Mouse (Mus musculus) fat pad, adult 2 months (tissue): Measurements from ENCODE around the gene Rsc1a1.
A peak's percentile ranks its signal among the peaks of the same experiment; 100 is the strongest.

Experiments
- DNase-seq: peaks from one replicate; pipeline ENCODE4 v3.0.0-alpha.2; 2011; ENCODE audit warnings: low read depth, low spot score; ENCODE audit errors: extremely low read depth

Rsc1a1 gene

GRCm38 (mm10) chr4:141685499-141685898 lies at the start of gene Rsc1a1:
Rsc1a1 (minus strand) TSS chr4:141685599.
- no peak for DNase-seq

- no peak for DNase-seq
Measured at GRCm38 (mm10) chr4:141735206-141735560, 49.8 kb upstream of the Rsc1a1 start.

GRCm38 (mm10) chr4:141734446-141735205 lies 49.2 kb upstream of the Rsc1a1 start:
- DNase-seq, result no peak

GRCm38 (mm10) chr4:141731766-141732165 lies 46.4 kb upstream of the Rsc1a1 start:
- no peak for DNase-seq

DNA sequence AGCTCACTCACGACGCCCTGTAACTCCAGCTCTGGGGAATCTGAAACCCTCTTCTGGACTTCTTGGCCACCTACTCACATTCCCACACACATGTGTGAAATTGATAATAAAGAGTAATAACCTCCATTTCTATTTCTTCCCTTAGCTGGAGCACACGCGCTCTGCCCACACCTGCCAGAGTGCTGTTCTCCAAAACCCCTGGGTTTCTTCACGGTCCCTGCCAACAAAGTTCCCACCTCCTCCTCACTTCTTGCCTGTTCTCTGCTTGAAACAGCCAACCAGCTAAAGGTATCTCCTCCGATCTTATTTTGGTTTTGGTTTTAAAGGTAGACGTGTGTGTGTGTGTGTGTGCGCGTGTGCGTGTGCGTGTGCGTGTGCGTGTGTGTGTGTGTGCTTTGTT lies 45.0 kb upstream of the Rsc1a1 start:
- no peak for DNase-seq

- no peak for DNase-seq
Measured at GRCm38 (mm10) chr4:141729266-141729665, 43.9 kb upstream of the Rsc1a1 start.

- peak; percentile 71 for DNase-seq
Measured at GRCm38 (mm10) chr4:141725738-141726137, 40.3 kb upstream of the Rsc1a1 start.

GRCm38 (mm10) chr4:141725277-141725676 lies 39.9 kb upstream of the Rsc1a1 start:
- no peak for DNase-seq

DNA sequence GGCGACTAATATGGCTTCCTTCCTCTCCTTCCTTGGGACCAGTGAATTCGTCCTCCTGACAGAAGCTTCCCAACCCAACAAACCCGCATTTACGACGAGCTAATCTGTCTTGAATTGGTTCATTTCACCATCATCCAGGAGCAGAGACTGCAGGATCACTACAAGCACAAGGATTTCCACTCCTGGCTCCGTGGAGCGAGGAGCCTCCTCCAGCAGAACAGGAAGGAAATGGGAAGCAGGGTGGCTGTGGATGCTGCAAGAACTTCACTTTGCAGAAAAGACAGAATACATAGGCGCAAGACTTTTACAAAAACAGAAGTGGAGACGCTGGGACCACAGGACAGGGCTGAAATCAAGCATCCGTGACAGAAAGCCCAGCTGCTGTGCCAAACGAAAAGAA lies 39.2 kb upstream of the Rsc1a1 start:
- DNase-seq, result no peak

- no peak for DNase-seq
Measured at GRCm38 (mm10) chr4:141723673-141724068, 38.3 kb upstream of the Rsc1a1 start.

- DNase-seq, result no peak
Measured at GRCm38 (mm10) chr4:141722731-141723672, 37.6 kb upstream of the Rsc1a1 start, which contains the start of gene Ddi2. Ddi2 (minus strand) TSS chr4:141723419.

GRCm38 (mm10) chr4:141721961-141722360 lies 36.6 kb upstream of the Rsc1a1 start:
- DNase-seq, result no peak

- no peak for DNase-seq
Measured at GRCm38 (mm10) chr4:141720761-141721523, 35.5 kb upstream of the Rsc1a1 start.

DNA sequence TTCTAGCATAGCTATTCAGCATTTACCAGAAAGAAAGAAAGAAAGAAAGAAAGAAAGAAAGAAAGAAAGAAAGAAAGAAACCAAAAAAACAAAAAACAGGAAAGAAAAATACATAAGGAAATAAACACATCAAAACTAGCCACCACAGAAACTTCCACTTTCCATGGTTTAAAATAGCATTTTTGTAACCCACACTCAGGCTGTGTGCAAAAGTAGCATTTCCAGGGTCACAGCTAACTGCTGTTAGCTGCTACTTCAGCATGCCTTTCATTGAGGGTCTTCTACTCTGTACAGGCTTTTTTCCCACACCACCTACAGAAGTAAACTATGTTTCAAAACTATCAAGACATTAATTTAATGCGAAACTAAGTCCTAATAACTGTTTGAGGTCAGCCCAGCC lies 33.9 kb upstream of the Rsc1a1 start:
- no peak for DNase-seq

GRCm38 (mm10) chr4:141717633-141718032 lies 32.2 kb upstream of the Rsc1a1 start:
- DNase-seq, result no peak

DNA sequence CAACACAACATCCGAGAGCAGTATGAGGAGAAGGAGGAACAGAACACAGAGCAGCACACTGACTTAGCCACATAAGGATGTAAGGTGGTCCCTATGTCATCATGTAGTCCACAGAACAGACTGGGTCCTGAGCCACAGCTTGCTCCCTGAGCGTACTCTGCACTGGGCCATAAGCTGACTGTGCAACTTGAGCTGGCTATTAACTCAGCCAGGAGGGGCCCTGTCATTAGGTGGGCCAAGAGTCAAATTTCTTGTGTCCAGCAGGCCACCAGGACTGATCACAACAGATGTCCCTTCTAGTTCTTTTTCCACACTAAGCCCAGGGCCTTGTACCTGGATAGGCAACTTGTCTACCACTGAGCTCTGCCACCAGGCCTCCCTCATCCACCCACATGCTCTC lies 29.6 kb upstream of the Rsc1a1 start:
- no peak for DNase-seq

DNA sequence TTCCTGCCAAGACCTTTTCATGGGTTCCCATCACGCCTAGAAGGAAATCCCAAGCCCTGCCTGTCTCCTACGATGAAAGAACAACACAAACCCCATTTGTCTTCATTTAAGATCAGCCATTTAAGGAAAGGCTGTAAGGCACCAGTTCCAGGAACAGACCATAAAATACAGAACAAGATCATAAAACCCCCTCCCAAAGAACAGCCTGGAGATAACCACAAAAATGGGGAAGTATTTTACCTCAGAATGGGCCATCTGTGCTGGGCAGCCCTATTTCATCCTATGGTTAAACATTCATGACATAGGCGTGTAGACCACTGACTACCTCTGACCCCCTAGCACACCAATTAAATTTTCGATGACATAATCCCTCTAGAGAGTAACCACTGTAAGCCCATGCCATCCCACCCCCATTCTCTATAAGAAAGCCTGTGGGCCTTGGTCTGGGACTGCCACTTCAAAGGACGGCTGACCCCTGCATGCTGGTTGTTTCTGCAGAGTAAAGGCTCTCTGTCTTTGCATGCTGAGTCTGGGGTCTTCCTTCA lies 28.3 kb upstream of the Rsc1a1 start:
- DNase-seq, result no peak

GRCm38 (mm10) chr4:141711250-141711649 lies 25.9 kb upstream of the Rsc1a1 start:
- DNase-seq, result no peak

GRCm38 (mm10) chr4:141708971-141709370 lies 23.6 kb upstream of the Rsc1a1 start:
- no peak for DNase-seq

- no peak for DNase-seq
Measured at GRCm38 (mm10) chr4:141708005-141708404, 22.6 kb upstream of the Rsc1a1 start.

DNA sequence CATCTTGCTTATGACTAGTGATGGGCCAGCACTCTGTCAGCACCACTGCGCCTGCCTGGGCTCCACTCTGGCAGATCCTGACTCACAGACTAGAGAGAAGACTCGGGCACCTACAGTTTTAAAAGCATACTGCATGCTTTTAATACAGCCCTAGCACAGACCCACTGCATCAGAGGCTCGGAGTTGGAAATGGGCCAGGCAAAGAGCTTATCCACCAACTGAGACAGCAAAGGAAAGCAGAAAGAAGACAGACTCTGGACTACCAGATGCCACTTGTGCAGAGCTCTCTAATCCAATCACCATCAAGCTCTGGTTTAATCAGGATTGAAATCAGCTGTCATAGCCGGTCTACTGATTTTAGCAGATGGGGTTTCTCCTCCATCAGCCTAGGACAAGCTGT lies 19.9 kb upstream of the Rsc1a1 start:
- no peak for DNase-seq
